Mouse (Mus musculus) ovary, postnatal 14 days (tissue): ENCODE measurements around the gene Mfsd2a.

Experiments used
- DNase-seq: peaks from one replicate; pipeline ENCODE4 v3.0.0; 2022; ENCODE audit warnings: low spot score

Gene Mfsd2a

DNA sequence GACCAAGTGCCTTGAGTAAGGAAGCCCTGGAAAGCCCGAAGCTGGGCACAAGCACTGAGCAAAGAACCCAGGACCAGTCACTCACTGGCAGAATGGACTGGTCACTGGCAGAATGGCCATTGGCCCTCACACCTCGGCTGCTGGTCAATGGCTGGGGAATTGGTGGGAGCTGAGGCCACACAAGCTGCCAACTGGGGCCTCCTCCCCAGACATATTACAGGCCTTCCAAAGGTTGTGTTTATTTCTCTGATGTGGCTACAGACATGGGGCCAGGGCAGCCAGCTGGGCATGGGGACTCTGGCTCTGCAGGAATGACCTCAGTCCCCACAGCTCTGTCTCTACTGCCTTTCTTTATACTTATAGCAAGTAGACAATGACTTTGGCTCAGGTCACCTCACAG is 17.9 kb upstream of the Mfsd2a start:
- DNase-seq: no peak

DNA sequence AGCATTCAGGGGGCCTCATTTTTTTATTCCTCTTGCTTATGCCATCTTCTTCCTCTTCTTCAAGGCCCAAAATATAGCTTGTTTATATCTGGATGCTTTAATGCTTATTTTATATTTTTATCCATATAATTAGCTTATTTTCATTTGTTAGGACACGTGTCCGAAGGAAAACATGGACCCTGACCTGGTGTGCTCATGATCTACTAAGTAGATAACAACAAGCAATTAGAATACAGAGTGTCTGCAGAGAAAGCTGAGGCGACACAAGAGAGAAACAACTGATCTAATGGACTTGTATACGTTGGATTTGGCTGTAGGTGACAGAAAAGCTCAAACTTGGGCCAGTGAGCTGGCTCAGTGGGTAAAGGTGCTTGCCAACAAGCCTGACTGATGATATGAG is 15.9 kb upstream of the Mfsd2a start:
- DNase-seq: no peak

DNA sequence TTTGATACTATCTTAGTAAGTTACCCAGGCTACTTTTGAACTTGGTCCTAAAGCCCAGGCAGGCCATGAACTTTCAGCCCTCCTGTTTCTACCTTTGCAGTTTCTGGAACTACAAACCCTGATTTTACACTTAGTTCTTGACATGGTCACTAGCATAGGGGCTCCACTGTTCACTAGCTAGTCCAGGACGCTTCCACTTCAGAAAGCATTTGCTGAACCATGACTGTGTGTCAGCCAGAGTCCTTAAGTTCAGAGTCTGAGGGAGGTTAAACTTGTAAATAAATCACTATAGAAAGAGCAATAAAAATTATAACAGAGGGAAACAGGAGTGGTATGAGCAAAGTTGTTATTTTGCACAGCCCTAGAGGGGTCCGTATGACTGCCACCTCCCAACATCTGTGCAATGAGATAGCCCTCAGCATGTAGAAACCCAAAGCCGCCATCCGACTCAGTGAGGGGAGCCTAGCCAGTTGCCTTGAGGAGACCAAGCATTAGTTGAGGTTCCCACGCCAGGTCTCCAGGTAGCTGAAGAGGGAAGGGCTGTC is 14.1 kb upstream of the Mfsd2a start:
- no peak for DNase-seq

DNA sequence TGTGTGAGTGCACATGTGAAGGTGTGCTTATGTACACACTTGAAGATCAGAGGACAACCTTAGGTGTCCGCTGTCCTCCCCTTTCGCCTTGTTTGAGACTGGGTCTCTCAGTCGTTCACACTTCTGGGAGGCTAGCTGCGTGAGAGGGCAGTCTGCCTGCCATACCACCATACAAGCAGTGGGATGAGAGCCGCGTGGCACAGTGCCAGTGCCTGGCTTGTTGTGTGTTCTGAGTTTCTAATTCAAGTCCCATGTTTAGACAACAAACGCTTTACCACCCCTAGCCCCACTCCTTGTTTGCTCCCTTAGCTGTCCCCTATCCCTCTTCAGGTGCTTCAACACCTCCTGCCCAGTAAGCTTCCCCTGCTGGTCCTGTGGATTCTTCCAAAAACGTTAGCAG is 11.1 kb upstream of the Mfsd2a start:
- DNase-seq: no peak

DNA sequence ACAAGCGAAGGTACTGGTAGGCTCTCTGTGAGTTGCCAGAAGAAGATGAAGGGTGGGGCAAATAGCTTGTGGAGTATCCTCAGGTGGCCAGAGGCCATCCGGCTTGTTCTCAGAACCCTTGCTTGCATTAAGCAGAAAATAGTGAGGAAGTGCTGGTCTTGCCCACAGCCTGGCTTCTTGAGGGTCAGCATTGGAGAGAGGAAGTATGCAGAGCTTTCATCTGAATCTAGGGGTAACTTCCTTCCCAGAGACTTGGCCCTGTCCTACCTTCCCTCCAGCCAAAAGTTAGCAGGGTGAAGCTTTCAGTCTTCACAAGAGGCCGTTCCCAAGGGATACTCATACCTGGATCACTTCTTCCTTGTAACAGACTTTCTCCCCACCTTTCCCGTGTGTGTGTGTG is 10.7 kb upstream of the Mfsd2a start:
- DNase-seq: no peak

DNA sequence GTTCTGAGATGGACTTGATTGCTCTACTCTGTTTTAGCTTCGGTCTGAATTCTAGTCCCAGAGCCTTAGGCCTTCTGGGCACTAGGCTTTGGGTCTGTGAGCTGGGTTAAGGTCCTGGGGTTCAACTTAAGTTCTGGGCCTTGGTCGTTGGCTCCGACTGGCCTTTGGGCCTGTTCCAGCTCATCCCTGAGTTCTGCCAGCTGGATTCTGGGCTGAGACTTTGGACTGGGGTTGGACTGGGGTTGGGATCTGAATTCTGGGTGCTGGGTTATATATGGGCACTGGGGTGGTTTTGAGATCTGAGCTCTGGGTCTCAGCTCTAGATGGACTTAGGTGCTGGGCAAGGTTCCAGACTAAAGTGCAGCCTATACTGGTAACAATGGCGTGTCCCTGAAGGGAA is 10.2 kb upstream of the Mfsd2a start:
- no peak for DNase-seq

DNA sequence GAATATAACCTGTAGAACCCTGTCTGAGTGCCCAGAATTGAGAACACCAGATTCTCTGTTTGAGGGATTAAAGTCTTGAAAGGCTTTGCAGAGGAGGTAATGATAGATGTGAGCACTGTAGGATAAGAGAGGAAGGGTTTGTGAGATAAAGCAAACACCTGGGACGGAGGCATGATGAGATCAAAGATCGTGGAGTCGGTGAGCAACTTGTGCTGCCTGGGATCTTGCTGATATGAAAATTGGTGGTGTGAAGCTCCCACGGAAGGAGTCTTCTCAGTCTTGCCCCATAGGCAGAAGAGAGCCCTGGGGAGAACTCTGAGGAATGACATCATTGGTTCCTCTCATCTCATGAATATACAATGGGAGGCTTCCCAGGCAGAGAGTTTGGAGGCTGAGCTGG is 7.1 kb upstream of the Mfsd2a start:
- DNase-seq: no peak

DNA sequence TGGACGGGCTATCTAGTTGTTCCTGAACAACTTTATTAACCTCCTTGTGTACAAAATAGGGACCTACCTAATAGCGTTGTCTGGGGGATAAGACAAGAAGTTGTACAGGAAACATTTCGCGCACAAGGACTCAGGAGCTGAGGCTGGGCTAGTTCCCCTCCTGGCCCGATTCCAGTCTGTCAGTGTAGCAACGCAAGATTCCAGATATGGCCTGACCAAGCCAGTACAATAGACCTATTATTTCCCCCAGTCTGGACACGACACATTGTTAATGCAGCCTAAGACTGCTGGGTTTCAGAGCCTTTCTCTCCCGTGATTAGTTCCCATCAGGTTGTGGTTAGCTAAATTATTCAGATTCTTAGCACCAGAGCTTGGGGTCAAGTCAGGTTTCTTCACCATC is 1.8 kb upstream of the Mfsd2a start:
- DNase-seq: no peak

DNA sequence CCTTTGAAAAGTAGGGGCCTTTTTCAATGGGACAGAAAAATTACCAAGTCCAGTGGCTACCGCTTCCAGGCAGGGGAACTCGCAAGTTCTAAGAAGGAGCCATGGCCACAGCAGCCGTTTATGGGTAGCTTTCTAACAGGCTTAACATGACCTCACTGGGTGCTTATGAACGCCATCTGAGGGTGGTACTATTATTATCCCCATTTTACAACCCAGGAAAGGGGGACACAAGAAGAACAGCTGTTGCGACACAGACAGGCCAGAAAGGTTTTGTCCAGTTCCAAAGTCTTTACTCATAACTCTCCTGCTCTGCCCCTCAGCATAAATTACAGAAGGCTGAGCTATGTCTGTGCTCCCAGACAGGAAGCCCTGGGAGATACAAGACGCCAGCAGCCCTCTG is 601 bp upstream of the Mfsd2a start:
- DNase-seq: no peak

DNA sequence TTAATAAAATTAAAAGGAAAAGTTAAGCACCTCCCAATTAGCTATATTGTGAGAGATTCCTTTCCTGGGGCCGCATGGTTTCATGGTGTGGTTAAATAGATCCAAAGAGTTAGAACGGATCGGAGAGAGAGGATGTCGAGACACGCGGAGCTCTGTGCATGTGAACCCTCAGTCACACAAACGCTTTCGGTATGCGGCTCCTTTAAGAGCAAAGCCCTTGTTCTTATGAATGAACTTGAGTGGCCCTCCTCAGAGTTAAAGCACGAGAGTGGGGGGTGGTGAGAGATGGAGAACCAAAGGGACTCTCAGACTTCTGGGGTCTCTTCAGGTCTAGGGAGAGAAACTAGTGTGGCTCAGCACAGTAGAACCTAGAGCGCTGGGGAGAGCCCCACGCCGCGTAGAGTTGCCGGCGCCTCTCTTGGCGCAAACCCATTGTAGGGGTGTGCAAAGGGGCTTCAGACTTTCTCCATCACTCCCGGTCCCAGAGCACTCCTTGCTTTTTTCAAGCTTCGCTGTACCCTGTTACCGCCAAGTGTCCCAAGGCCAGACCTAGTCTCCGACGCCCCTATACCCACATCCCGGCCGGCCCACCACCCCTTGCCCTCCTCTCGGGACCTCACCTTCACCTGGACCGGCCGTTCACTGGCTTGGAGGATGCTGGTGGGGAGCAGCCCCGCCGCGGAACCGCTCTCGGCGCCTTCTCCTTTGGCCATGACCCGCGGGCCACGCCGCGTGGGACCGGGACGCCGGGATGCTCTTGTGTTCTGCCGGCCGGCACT is 478 bp downstream of the Mfsd2a start:
- no peak for DNase-seq

DNA sequence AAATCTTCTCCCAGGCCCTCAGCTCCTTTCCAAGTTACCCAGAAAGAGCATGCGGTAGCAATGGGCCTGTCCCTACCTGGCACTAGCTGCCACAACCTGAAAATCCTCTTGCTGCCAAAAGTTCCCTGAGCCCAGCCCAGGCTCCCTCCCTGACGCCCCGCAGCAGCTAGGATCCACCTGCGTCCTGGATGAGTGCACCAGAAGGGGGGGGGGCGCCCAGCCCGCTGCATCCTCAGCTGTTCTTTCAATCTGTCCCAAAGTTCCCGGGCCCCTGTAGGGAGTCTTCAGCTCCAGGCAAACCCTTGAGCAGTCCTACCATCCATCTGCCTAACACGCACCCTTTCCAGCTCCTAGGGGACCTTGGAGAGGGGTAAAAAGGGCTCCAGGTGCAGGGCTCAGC is 1.2 kb downstream of the Mfsd2a start:
- DNase-seq: no peak

DNA sequence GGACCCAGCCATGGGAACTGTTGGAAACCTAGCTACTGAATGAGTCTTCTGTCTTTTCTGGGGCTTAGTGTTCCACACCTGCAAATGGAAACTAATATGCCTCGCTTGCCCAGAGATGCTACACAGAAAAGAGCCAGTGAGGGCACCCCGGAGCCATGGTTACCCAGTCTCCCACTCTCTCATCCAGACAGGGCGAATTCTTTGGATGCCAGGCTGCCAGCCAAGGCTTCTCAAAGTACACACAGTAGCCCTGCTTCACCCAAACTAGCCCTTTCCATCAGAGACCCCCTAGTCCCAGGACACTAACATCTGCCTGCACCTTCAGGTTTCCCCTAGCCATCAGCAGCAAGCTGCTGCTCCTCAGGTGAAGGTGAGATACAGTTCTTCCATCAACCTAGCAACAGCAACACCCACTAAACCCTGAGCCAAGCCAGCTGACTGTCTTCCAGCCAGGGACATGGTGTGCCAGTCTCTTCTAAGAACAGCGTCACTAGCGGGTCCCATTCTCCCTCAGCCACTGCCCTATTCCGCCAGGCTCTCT is 2.4 kb downstream of the Mfsd2a start:
- no peak for DNase-seq

DNA sequence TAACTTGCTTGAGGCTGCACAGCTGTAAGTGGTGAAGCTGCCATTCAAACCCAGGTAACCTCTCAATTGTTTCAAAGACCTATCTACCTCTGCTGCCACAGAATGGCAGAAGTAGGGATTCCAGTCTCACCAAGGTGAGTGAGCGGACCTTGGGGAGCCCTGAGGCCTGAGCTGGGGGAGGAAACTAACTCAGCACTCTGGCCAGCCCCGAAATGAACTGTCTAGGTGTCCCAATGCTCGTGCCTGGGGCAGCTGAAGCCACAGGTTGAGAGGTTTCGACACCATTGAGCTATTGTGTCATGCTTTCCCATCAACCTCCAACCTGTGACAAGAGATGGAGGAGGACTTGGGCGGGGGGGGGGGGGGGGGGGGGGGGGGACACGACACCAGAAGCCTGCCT is 4.7 kb downstream of the Mfsd2a start:
- no peak for DNase-seq

DNA sequence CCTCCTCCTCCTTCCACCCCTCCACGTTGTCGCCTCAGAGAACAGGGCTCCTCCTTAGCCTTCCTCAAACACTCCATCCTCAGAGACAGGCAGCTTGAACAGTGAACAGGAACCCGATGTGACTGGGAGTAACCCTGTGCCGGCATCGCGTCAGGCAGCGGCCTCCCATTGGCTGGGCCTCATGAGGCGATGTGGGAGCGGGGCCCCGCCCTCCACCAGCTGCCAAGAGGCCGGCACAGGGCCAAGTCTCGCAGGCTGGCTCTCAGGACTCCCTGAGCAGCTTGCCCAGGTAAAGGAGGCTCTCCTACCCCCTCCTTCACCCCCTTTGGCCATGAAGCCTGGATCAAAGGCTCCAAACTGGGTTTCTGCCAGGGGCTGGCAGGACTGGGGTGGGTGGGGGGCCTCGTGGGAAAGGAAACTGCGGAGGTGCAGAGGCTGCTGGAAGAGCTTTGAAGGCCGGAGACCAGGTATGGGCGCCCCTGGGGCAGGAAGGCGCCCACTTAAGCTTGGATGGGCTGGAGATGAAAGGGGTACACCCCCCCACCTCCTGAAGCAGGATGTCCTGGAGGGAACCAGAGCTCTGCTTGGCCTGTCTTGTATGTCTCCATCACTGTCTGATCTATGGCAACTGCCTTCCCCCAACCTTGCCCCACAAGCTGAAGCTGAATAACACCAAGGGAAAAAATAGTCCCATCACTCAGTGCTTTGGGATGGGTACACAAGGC is 5.4 kb downstream of the Mfsd2a start:
- peak; percentile 80 for DNase-seq

DNA sequence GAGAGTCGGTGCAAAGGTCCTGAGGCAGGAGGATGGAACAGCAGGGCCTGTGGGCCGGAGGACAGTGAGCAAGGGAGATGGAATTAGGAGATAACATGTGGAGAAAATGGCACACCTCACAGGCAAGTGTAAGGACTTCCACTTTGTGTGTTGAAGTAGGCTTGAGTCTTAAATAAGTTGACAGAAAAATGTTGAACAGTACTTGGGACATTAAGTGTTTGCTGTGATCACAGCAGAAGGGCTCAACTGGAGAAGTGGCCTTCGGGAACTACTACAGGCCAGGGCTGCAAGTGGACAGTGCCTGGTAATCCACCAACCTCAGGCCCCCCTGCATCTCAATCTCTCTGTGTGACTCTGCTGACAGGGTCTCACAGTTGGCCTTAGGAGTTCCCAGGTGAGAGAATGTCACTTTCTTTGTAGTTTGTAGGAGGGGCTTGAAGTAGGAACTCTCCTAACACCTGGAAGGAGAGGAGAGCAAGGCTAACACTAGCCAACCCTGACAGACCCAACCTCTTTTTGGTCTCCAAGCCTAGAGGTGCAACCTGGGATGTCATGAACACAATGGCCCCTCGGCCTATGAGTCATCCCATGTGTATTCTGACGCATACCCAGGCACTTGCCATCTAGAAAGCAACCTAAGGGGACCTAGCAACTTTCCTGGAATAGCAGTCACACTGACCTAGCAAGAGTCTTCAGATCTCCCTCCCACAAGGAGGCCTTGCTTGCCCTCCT is 6.1 kb downstream of the Mfsd2a start:
- DNase-seq: no peak

DNA sequence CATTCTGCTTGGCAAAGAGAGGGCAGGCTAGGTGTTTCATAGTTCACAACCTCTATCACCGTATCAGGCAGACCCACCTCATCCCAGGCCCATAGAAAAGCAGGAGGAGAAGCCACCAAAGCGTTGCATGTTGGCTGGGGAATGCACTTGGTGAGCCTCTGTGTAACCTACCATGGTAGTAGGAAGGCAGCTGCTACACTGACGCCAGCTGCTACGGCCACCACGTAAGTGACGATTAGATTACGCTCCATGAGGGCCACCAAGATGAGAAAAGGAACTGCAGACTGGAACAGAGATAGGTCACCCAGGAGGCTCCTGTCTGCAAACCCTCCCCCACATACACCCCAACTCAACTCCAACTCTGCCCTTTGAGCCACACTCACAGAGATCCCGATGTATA is 11.9 kb downstream of the Mfsd2a start:
- DNase-seq: no peak

DNA sequence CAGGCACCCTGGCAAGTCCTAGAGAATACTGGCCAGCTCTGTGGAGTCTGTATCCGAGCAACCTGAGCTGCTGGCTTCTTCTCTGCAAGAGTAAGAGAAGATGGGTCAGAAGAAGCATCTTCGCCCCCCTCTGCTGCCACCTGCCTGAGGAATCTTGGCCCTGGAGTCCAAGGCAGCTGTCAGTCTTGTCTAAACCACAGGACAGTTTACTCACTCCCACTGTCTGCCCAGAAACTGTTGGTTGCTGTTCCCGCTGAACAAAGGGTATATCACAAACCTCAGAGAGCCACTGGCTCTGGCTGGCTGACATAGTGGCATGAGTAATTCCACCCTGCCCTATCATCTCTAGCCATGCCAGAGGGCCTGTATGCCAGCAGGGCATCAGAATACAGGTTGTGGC is 13.8 kb downstream of the Mfsd2a start:
- no peak for DNase-seq

DNA sequence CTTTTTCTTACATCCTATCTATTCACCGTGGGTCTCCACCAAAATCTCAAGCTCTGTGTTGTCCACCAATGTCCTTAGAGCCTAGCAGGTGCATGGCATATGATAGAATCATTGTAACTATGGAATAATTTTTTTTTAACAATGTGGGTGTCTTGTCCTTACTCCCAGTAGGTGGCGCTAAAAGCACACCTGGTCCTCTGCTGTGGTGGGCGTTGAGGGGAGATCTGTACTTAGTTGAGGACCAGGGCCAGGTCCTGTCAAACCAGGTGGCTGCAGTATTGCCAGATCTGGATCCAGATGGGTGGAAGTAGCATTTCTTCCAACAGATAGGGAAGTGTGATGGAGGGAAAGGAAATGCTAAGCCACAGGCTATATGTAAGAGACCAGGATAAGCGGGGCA is 16.6 kb downstream of the Mfsd2a start:
- peak; percentile 17 for DNase-seq

DNA sequence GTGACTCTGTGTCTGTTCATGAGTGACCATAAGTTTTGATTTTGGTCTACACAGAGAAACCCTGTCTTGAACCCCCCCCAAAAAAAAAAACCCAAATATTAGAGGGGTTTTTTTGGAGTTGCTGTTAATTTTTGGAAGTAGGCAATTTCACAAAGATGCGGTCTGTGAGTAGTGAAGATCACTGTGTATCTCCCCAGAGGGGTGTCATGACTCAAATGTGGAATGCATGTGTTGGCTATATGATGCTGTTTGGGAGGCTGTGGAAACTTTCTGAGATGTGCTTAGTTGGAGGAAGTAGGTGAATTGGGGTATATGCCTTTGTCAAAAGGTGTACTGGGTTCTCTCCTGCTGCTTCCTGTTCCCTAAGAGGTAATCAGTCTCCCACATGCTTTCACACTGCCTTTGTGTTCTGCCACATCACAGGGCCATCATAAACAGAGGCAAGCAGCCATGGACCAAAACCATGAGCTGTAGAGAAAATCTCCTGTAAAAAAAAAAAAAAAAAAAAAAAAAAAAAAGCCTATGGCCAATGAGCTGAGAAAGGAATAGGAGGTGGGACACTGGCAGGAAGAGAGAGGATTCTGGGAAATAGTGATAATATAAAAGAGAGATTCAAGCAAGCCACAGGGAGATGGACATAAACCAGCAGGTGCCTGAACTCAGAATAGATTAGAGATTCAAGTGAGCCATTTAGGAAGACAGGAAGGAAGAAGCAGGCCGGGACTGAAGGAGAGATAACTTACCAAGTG is 21.8 kb downstream of the Mfsd2a start:
- DNase-seq: no peak

DNA sequence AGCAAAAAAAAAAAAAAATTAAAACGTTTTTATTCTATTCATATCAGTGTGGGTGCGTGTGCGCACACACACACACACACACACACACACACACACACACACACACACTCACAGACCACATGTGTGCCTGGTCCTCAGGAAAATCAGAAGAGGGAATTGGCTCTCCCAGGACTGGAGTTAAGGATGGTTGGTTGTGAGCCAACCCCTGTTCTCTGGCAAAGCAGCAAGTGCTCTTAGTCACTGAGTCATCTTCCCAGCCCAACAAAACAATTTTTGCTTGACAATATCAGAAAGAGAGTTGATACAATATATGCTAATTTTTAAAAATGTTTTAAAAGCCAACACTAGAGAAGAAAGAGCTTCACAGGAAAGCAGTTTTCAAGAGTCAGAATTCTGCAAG is 23.5 kb downstream of the Mfsd2a start:
- DNase-seq: no peak

DNA sequence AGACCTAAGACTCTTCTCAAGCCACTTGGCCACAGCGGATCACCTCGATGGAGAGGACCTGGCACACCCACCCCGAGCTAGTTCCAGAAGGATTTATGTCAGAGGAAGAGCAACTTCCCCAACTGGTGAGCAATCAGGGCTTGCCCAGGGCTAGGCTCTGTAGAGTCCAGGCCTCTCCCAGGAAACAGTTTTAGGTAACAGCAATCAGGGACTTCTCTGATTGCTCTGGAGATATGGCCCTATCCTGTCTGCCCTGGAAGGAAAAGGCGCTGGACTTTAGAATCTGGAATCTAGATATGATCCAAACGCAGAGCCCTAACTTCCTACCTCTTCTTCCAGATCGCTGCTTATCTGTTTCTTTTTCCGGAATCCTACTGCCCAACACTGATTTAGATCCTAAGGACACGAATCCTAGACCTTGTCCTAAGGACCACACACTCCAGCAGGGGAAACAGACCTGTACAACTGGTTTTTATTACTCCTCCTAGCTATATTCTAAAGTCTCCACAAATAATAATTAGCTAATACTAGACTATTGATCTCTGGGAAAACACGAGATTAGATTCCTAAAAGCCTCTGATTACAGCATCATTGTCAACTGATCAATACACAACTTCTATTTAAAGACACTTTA is 25.4 kb downstream of the Mfsd2a start:
- no peak for DNase-seq
